Mouse (Mus musculus): ENCODE data around the gene Zfp804a.

The Zfp804a gene

DNA sequence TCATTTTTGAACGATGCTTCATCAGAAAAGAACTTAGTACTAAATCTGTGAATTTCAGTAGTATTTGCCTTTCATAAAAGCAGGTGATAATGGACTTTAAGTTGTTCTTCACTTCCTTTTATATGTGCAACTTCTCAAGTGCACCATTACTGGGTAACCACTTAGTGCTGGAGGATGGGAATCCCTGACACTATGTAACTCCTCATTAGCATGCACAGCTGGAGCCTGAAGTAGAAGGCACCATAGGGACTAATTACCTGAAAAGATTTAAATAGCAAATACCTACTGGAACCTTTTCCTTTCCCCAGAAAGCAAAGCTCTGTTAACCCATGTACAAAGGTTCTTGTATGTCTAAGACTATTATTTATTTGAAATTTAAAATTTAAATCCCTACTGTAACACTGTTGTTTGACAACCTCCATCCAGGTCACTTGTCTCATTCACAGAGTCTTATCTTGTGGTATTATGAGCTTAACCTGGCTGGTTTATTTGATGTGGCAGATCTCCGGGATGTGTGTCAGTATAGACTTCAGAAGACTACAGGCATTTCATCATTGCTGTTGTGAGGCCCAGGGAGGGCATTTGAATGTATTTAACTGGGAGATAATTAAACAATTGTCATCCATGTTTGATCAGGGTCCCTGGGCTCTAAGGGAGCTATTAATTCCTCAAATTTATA, 229.7 kb downstream of the Zfp804a start:
- no peak for DNase-seq (ENCODE audit: low spot score)

DNA sequence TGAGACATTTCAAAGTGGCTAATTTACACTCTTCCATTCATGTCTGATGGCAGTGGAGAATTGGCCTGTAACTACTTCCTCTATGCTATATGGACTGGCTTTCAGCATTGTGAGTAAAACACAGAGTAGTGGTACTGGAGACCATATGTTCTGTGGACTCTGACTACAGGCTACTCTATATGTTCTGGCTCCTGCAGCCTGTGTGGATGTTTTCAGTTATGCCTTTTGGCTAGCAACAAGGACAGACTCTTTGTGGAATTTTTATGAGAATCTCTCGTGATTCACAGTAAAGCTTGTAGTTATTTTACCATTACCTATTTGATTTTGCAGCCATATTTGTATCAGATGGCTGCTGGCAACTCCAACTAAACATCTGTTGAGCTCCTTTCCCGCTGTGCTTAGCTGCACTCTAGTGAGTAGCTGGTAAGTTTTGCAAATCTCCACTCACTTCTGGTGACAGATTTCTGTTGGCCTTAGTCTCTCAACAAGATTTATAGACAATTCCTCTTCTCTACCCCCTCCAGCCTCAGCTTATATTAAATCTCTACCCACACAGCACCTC, 242.0 kb downstream of the Zfp804a start:
- no peak for DNase-seq (ENCODE audit: low spot score)

Data from left cerebral cortex, adult 11 months (tissue).